25 mouse cellular contexts compared by ENCODE assay signal in genomic region chr5:100236277-100236676, GRCm38 (mm10).
"Had no signal": no experiment of that assay in that cellular context is flagged by ENCODE, and none has a peak within 500 bp of the region (broad histone marks: within the 10 kb centered on the region; RNA-seq: fewer than 3 reads in every experiment).

No protein-coding gene starts in this region.

- H3K27ac ChIP-seq: heart, embryonic 13.5 days; heart, embryonic 15.5 days; hindbrain, embryonic 13.5 days; hindbrain, embryonic 15.5 days; hindbrain, postnatal 0 days; kidney, embryonic 15.5 days; kidney, postnatal 0 days; limb, embryonic 13.5 days; limb, embryonic 15.5 days; liver, embryonic 12.5 days had no signal

- H3K4me1 ChIP-seq: heart, embryonic 15.5 days; hindbrain, embryonic 13.5 days; limb, embryonic 15.5 days had no signal

- H3K36me3 ChIP-seq: heart, embryonic 13.5 days; heart, embryonic 15.5 days; hindbrain, embryonic 13.5 days; hindbrain, embryonic 15.5 days; kidney, embryonic 15.5 days; limb, embryonic 13.5 days; limb, embryonic 15.5 days; liver, embryonic 12.5 days had no signal

- H3K4me3 ChIP-seq: heart, embryonic 13.5 days; heart, embryonic 15.5 days; hindbrain, embryonic 13.5 days; hindbrain, embryonic 15.5 days; kidney, embryonic 15.5 days; limb, embryonic 13.5 days; limb, embryonic 15.5 days; liver, embryonic 12.5 days had no signal

- H3K9me3 ChIP-seq: heart, embryonic 13.5 days; heart, embryonic 15.5 days; hindbrain, embryonic 13.5 days; hindbrain, embryonic 15.5 days; limb, embryonic 13.5 days; limb, embryonic 15.5 days; liver, embryonic 12.5 days had no signal

- H3K9ac ChIP-seq: heart, embryonic 13.5 days; heart, embryonic 15.5 days; hindbrain, embryonic 13.5 days; hindbrain, embryonic 15.5 days; kidney, embryonic 15.5 days; limb, embryonic 13.5 days; limb, embryonic 15.5 days; liver, embryonic 12.5 days had no signal

- DNase-seq: gastrocnemius, postnatal 14 days; gastrocnemius, postnatal 36 days; heart, adult 18-20 months; heart, postnatal 14 days; heart, postnatal 36 days; kidney, adult 11 months; kidney, adult 2 months; kidney, adult 9 months; kidney, postnatal 14 days; kidney, postnatal 36 days; layer of hippocampus, adult 9-11 months; layer of hippocampus, postnatal 36 days; left cerebral cortex, postnatal 4 days had no signal

- H3K27me3 ChIP-seq: heart, embryonic 13.5 days; heart, embryonic 15.5 days; hindbrain, embryonic 13.5 days; hindbrain, embryonic 15.5 days; kidney, embryonic 15.5 days; limb, embryonic 13.5 days; limb, embryonic 15.5 days; liver, embryonic 12.5 days had no signal

- H3K4me2 ChIP-seq: heart, embryonic 11.5 days; heart, embryonic 13.5 days; heart, embryonic 15.5 days; hindbrain, embryonic 13.5 days; hindbrain, embryonic 15.5 days; kidney, embryonic 15.5 days; limb, embryonic 13.5 days; limb, embryonic 15.5 days; liver, embryonic 12.5 days had no signal

- ATAC-seq: hindbrain, postnatal 0 days; intestine, embryonic 16.5 days; liver, embryonic 12.5 days had no signal
